Mouse (Mus musculus) adrenal gland, adult (tissue): Measurements from ENCODE around the gene Ier2.
"Not testable (repeated sequence)": the region's sequence is repeated elsewhere in the genome, so short reads cannot be mapped to it uniquely, and the experiment has no call there.

ENCODE experiments used
- DNase-seq, 2 experiments: peaks; one replicate each; pipeline ENCODE4 v3.0.0; 2022 to 2023; ENCODE audit warnings: low spot score in 1 of 2; ENCODE audit not compliant: inconsistent age in 2 of 2

Ier2 gene

DNA sequence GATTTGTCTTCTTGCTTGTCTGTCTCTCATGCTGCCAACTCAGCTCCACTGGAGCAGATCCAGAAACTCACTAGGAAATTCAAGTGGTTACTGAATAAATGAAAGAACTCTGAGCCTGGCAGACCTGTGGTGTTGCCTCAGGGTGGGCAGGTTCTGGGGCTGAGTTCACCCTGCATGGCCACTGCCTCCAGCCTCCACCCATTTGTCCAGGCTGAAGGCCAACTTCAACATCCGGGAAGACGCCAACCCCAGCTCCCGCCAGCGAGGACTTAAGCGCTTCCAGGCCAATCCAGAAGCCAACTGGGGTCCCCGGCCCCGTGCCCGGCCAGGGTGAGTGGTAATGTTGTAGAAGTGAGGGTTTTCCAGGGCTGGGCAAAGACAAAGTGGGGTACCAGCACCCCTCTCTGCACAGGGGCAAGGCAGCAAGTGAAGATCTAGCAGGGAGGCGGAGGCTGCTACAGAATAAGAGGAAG lies 36.3 kb upstream of the Ier2 start:
- peak in 1 of 2 experiments; percentile 80 for DNase-seq

DNA sequence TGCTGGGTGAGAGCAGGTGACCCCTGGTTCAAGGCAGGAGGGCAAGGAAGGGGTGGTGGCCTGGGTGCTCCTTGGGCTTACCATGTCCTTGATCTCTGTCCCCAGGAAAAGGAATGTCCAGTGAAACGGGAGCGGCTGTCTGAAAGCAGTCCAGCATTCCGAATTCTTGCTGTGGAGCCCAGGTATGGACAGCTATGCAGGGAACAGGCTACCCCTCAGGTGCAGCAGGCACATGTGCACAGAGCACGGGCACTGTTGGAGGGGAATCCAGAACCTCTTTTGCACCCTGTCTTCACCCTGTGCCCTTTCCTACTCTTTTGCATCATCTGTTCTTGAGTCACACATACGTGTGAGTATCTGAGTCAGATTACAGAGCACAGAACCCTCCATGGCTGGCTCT lies 35.6 kb upstream of the Ier2 start:
- no peak for DNase-seq

GRCm38 (mm10) chr8:84697166-84698130 lies 34.8 kb upstream of the Ier2 start:
- no peak for DNase-seq

DNA sequence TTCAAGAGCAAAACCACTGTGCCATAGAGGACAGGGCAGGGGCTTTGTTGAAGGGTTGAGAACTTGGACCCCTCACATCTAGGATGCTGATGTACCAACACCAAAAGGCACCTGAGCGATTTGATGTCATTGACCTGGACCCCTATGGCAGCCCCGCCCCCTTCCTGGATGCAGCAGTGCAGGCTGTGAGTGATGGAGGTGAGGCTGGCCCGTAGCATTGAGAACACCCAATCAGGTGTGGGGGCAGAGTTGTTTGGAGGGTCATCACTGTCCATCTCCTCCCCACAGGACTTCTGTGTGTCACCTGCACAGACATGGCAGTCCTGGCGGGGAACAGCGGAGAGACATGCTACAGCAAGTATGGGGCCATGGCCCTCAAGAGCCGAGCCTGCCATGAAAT lies 32.5 kb upstream of the Ier2 start:
- DNase-seq = no peak

DNA sequence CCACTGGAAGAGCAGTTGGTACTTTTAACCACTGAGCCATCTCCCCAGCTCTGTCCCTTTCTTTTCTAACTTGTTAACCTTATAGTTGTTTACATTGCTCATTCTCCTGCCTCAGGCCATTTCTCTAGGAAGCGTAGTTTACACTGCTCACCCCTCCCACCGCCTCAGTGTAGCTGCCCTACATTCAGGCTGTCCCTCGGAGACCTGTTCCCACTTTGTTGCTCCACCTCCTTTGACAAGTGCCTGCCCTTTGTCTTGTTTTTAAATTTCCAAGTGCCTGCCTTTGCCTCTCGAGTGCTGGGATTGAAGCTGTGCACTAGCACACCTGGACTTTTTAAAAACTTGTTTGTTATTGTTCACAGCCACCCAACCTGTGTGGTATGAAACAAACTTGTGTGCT lies 30.7 kb upstream of the Ier2 start:
- DNase-seq = no peak

- peak; percentile 91 to 97 for DNase-seq
Observed at GRCm38 (mm10) chr8:84689091-84689915, 26.7 kb upstream of the Ier2 start.

- DNase-seq = peak; percentile 91 to 96
Observed at GRCm38 (mm10) chr8:84687705-84688100, 25.1 kb upstream of the Ier2 start, which contains the start of gene Nacc1. TSS of gene Nacc1 (minus strand) at chr8:84687862.

GRCm38 (mm10) chr8:84687003-84687704 lies 24.5 kb upstream of the Ier2 start:
- peak in 1 of 2 experiments; percentile 28 for DNase-seq

DNA sequence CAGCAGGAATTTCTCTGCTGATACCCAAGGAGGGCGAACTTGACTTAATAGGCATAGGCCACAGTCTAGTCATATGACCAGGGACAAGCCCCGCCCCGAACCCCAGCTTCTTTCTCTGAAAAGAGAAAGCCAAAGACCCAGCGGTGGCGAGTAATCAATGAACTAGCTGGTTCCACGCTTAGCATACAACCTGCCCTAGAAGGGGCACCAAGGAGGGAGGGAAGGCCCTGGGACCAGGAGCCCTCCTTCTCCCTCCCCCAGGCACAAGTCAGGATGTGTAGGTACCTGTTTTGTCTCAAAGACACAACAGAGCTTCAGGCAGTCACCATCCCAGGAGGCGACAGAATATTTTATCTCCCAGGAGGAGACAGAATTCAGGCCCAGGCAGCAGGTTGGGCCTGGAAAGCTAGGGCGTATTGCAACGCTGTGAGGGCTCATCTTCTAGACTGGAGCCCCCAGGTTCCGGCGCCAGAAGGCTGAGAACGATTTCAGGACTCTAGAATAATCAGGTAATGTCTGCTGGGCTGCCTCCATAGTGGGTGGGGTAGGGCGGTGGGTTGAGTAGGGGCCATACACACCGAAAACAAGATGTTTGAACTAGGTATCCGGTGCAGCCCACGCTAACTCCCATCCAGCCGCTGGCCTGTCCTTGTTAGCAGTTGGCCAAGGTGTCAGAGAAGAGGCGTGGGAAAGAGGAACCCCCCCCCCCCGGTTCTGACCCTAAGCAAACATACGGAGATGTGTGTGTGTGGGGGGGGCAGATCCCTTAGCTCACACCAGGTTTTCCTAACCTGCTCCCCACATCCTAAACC lies 23.7 kb upstream of the Ier2 start, which contains the start of gene Trmt1:
Gene Trmt1 (plus strand): TSS at position 117 of the 812 bp plus-strand sequence.
- peak; percentile 50 to 77 for DNase-seq

DNA sequence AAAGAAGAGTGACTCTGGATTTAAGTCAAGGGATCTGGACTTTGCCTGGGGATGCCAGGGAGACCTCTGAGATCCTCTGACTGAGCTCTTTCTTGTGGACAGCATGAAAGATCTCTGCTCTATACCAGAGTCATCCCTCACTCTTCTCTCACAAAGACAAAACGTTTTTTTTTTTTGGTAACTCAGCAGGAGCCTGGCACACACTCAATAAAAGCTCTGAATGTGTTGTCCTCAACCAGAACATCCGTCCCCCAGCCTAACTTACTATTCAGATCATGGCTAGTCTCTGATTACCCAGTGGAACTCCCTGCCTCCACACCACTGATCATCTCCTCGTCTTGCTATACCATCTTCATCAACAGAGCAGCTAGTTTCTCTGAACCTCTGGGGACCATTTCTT lies 21.9 kb upstream of the Ier2 start:
- peak in 1 of 2 experiments; percentile 6 for DNase-seq

DNA sequence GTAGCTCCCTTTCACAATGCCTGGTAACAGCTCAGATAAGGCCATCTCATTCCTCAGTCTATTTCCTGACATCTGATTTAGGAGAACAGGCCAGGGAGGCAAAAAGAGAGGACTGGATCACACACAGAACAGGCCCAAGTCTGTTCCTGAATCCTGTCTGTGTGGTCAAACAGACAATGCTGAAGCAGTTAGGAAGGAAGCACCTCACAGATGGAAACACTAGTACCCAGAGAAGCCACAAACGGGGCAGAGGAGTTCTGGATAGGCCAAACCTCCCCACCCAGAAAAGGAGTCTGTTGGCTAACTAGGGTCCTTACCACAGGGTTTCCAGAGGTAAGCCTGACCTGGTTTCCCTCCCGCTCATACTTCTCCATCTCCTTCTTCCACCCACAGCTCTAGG lies 19.6 kb upstream of the Ier2 start:
- peak in 1 of 2 experiments; percentile 57 for DNase-seq

- DNase-seq = peak in 1 of 2 experiments; percentile 9
Observed at GRCm38 (mm10) chr8:84681476-84681875, 18.8 kb upstream of the Ier2 start.

DNA sequence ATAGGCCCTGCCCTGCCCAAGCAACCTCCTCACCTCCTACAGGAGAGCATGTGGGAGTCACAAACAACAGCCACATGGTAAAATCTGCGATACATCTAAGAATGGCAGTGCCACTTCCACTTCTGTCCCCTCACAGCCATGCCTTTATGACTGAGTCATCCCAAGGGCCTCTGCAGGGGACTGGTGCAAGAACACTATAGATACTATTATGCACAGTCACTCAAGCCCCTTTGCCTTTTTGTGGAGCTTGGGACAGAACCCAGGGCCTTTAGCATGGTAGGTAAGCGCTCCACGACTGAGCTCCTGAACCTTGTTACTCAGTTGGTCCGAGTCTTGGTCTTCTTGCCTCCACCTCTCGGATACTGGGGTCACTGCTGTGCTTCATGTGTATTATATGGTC lies 14.7 kb upstream of the Ier2 start:
- no peak for DNase-seq

- DNase-seq = not testable (repeated sequence)
Observed at GRCm38 (mm10) chr8:84670295-84671006, 7.8 kb upstream of the Ier2 start.

- DNase-seq = no peak
Observed at GRCm38 (mm10) chr8:84668731-84669485, 6.3 kb upstream of the Ier2 start.

DNA sequence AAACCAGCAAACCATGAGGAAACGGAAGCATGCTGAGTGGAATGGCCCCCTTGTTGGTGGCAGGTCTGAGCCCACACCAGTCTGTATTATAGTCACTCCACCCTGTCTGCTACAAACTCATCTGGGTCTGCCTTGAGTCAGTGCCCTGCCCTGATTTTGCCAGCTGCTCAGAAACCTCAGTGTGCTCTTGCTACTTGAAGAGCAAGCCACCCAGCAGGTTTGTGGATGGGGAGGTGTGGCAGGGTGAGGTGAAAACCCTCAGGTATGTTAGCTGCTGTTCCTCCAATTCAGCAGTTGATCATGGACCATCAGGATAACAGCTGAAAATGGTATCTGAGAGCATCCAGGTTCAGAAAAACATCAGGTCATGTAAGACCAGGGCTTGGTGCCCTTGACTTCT lies 5.4 kb upstream of the Ier2 start:
- no peak for DNase-seq

- no peak for DNase-seq
Observed at GRCm38 (mm10) chr8:84665385-84665893, 2.8 kb upstream of the Ier2 start.
